Mouse (Mus musculus) CD4-positive helper T cell, adult 2 months (primary cell): Measurements from ENCODE around the gene Btnl1.

Source experiments
- DNase-seq: peaks from one replicate; pipeline ENCODE4 v3.0.0-alpha.2; 2012; ENCODE audit warnings: low read depth, missing footprints, low spot score

The Btnl1 gene

DNA sequence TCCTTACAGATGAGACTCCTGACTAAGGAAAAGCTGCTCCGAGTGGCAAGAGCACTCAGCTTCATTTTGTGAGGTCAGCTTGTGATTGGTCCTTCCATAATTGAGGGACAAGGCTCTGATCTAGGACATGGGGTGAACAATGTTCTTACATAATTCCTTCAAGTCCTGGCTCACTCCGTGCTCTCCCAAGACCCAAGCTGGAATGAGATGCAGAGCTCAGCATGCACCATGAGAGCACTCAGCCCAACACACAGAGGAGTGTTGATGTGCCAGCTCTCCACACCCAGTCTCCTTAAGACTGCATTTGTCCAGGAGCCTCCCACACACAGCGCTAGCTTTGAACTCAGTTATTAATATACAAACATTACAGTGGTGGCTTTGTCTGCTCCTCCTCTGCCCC, 7.8 kb downstream of the Btnl1 start:
- DNase-seq = no peak

DNA sequence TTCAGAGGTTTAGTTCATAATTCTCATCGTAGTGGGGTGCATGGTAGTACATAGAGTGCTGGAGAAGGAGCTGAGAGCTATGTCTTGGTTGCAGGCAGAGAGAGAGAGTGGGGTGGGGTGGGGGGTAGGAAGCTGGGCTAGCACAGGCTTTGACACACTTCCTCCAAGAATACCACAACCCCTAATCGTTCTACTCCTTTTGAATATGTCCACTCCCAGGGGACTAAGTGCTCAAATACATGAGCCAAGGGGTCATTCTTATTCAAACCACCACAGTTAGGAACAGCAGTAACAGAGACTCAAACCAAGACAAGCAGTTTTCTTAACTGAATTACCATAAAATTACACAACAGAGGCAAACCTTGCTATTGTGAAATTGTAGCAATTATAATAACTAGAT, 9.7 kb downstream of the Btnl1 start:
- DNase-seq = no peak

DNA sequence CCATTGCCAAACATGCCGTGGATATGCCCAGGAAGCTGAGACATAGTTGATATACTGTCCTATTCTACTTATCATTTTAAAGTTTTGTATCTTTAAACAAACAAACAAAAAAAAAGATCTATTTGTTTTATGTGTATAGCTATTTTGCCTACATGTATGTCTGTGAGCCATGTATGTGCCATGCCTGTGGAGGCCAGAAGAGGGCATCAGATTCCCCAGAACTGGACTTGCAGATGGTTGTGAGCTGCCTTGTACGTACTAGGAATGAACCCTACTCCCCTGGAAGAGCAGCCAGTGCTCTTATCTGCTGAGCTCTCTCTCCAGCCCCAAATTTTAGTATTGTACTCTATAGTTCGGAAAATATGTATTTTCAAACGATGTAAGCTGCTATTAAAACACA, 11.6 kb downstream of the Btnl1 start:
- DNase-seq = peak; percentile 56

DNA sequence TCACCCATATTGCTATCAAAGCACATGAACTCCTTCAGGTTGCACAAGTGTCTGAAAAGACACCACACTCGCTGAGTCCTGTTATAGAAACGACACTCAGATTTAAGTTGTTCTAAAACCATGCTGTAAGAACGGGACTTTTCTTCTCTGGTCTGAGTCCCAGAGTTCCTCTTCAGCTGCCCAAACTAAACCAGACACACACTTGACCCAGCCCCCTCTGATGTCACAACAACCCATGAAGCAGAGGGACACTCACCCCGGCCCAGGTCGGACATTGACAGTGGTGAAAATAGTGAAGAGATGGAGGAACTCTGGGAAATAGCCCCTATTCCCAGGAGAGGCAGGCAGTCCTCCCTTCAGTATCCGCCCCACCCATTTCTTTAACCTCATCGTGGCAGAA, 14.6 kb downstream of the Btnl1 start:
- DNase-seq = no peak

DNA sequence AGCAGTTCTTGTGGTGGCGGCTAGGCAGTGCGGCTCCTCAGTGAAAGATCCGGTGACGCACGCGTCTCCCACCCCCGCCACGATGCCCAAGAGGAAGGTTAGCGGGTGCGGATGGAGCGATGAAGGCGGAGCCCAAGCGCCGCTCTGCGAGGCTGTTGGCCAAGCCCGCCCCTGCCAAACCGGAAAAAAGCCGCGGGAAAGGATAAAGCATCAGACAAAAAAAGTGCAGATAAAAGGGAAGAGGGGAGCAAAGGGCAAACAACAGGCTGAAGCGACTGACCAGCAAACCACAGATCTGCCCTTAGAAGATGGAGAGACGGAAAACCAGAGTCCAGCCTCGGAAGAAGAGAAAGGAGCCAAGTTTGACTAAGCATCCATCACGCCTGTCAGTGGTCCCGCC, 15.4 kb downstream of the Btnl1 start:
- DNase-seq = peak; percentile 62

DNA sequence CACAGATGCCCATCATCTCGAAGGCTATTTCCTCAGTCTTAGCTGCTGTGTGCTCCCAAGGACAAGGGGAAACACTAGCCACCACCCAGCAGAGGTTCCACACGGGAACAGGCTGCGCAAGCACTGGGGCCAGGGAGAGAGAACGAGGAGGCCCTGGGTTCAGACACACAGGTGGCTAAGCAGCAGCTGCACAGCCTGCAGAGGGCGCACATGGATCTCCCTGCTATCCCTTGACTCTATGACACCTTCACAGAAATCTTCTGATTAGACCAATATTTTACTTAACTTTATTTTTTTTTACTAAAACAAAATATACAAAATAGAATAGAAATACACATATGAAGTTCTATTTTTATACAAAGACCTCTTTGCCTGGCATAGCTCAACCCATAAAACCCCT, 20.4 kb downstream of the Btnl1 start:
- DNase-seq = no peak

DNA sequence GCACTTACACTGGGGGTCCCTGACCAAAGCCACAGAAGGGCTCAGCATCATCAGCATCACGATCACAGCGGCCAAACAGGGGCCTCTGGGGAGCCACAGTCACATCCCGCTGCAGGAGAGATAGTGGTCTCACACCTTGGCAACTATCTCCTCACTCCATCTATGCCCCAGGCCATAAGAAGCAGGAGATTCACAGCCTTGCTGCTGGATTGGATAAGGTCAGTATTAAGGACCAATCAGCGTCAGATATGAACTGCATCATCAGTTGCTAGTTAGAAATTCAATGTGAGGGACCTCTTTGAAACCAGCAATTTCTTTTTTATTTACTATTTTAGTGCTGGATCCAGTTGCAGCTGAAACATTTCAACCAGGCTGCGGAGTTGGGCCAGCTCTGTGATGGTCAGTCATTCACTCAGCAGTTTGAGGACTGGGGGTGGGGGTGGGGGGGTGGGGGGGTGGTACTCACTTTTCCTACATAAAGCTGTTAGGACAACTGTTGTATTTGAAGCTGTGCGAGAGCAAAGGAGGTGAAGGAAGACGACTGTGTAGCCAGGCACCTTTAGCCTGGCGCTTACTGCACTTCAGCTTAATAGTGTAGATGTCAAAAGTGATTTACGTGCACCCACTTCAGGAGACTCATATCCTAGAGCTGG, 21.3 kb downstream of the Btnl1 start:
- peak; percentile 89 for DNase-seq

DNA sequence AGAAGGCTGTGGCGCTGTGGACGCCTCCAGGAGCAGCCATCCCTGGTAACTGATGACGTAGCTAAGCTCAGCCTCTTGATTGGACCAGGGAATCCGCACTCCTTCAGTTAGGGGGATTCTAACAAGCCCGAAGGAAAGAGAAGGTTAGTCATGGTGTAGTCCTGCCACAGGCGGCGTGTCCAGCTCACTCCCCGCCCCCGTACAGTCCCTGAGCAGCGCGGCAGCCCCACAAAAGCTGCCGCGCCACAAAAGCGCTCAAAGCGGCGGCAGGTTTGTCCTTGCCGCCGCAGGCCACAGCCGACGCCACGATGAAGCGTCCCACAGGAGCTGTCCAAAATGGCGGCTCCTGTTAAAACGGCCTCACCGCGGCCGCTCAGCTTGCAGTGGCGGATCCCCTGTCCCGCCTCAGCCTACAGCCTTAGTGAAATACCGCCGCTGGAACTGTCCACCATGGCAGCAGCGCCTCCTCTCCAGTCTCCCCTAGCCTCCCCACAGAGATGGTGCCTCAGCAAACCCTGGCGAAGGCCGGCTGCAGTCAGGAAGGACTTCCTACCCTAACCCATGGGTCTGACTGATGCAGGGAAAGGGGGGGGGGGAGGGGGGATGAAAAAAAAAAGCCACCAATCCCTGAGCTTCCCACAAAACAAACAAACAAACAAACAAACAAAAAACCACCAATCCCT, 21.9 kb downstream of the Btnl1 start, which contains the start of gene BC051142:
TSS of gene BC051142 (plus strand) at position 110 of the 683 bp plus-strand sequence.
- DNase-seq = peak; percentile 83

DNA sequence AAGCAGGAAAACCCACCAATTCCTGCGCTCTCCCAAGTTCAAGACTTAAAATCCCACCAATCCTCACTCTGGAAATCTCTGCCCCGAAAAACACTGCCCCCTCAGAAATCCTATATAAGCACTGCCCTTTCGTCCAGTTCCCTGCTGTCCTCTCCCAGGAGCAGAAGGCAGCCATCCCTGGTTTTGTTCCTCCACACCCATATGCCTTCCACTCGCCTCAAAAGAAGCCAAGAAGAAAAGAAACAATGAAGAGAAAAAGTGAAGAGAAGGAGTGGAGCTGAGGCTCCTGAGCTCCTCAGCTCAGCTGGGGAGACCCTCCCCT, 22.4 kb downstream of the Btnl1 start:
- no peak for DNase-seq

DNA sequence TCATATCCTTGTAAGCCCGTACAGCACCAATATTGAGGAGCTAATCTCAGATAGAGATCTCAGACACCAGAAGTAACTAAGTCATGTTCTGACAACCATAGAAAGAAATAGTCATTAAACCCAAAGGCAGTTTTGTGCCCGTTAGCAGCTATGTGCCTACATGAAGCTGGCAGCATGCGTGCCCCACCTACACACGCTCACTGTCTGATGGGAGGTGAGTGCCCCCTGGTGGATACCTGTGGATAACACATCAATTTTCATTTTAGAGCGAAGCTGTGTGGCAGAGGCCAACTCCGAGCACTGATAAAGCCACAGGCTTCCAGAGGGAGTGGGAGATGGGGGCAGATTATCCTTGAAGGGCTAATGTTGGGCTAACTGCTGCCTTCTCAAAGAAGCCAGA, 34.2 kb downstream of the Btnl1 start:
- peak; percentile 77 for DNase-seq

DNA sequence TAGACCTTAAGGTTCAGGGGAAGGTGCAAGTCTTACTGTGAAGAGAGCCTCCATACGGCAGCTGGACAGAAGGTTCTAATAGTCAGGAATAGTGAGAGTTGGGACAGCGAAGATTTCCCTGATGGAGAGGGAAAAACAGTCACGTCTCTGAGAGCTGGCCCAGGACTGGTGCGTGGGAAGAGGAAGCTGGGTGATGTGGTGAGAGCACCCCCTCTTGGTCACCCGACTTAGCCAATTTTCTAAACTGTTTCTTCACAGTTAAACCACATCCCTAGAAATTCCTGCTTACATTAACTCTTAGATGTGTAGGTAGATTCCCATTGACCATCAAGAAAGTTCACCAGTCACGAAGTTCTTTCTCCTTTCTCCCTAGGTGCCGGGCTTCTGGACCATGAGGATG, 43.1 kb downstream of the Btnl1 start:
- no peak for DNase-seq

DNA sequence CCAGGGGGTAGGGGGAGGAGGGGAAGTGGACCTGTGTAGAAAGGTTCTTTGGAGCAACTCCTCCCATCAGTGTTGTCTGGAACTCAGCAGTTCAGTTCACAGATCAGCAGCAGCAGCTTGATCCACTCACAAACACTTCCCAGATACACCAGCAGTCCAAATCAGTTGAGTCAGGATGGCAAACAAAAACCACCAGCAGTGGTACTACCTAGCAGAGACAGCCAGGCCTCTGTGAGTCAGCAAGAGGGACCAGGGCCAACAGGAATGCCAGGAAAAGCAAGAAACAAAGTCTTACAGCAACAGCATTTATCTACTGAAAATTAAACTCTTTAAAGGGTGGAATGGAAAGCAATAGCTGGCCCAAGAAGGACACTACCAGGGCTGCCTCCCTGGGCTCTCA, 50.7 kb downstream of the Btnl1 start:
- no peak for DNase-seq
